Mouse (Mus musculus): ENCODE results near the gene Hdgfl2. TPM values are rescaled to one million over a fixed set of nuclear protein-coding genes. Genes with fewer than 3 reads are reported as not detected.
"Not testable (repeated sequence)": the region's sequence is repeated elsewhere in the genome, so short reads cannot be mapped to it uniquely, and the experiment has no call there.

The Hdgfl2 gene
- total RNA-seq, 1 experiment from 2014 or later, result 136 TPM

DNA sequence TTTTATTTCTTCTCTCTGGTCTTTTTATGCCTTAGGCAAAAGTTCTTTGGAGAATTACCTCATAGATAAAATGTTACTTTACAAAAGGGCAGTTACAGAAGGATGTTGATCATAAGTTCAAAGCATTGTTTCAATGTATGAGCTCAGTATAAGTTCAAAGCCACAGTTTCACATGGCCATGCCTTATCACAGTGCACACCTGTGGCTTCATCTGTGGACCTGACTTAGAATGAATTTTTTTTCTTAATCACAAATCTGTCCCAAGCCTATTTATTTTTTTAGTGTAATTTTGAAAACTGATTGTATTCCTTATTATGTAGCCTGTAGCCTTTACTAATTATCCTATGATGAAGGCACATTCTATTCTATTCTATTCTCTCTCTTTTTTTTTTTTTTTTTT lies 24.5 kb upstream of the Hdgfl2 start:
- no peak for ATAC-seq (replicated peaks in 1 of 2; ENCODE audit: insufficient read depth in 1 of 2, low FRiP score in 2 of 2, low TSS enrichment in 1 of 2, low read depth in 1 of 2, poor library complexity in 2 of 2, severe bottlenecking in 2 of 2)

DNA sequence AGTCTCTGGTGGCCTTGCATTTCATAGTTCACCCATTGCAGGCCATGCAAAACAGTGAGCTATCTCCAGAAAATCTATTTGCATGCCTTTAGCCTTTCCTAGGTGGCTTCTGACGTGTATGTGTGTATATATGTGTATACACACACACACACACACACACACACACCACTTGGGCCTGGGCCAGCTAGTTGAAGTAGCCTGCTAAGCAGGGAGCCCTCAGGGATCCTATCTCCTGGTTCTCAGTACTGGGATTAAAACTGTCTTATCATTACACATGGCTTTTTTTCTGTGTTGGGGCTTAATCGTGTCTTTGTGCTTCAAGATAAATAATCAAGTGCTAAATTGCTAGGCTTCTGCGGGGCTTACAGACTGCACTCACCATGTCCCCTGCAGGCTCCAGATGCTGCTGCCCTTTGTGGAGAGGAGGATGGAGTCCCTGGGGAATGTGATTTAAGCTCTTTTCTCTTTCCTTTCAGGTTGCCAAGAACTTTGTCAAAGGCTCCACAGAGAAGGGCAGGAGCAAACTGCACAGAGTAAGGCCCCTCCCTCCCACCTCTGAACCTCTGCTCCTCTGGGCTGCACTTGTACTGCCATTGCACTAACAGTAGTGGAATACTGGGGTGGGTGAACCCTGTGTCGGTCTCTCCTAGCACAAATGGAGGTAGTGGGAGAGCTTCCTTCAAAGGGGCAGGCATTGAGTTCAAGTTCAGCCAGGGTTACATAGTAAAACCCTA lies 23.3 kb upstream of the Hdgfl2 start:
- ATAC-seq (replicated peaks in 1 of 2; ENCODE audit: insufficient read depth in 1 of 2, low FRiP score in 2 of 2, low TSS enrichment in 1 of 2, low read depth in 1 of 2, poor library complexity in 2 of 2, severe bottlenecking in 2 of 2), result no peak

DNA sequence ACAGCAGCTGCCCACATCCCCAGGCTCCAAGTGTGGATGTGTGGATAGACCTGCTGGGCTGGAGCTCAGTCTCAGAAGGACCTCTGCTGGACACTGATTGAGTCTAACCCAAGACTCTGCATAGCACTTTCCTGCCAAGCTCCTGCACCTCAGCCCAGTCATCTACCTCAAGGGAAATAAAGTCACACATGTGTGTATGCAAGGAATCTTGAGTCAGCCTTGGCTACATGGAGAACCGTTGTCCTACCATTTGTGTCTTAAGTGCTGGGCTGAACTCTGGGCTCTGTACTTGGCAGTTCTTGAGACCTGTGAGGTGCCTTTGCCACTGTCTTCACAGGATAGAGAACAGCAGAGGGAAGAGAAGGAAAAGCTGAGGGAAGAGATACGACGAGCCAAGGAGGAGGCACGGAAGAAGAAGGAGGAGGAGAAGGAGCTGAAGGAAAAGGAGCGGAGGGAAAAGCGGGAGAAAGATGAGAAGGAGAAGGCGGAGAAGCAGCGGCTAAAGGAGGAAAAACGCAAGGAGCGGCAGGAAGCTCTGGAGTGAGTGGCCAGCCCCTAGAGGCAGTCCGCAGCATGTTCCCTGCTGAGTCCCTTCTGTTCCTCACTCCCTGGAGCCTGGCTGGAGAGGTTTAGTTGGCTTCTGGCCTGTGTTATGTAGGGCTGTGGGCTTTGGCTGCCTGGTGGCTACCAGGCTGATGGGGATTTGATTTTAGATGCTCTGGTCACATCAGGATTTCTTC lies 21.9 kb upstream of the Hdgfl2 start:
- ATAC-seq (replicated peaks in 1 of 2; ENCODE audit: insufficient read depth in 1 of 2, low FRiP score in 2 of 2, low TSS enrichment in 1 of 2, low read depth in 1 of 2, poor library complexity in 2 of 2, severe bottlenecking in 2 of 2), result no peak

DNA sequence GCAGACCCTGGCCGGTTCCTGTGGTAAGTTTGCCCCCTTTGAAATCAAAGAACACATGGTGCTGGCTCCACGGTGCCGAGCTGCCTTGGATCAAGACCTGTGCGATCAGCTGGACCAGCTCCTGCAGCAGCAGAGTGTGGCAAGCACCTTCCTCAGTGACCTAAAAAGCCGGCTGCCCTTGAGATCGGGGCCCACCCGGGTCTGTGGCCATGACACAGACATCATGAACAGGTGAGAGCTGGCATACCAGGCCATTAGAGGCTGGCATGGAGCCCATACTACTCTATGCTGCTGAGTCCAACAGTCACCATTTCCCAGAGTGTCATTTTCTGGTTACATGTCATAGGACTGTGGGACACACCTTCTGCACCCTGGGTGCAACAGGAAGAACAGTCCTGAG lies 17.4 kb upstream of the Hdgfl2 start:
- no peak for ATAC-seq (replicated peaks in 1 of 2; ENCODE audit: insufficient read depth in 1 of 2, low FRiP score in 2 of 2, low TSS enrichment in 1 of 2, low read depth in 1 of 2, poor library complexity in 2 of 2, severe bottlenecking in 2 of 2)

DNA sequence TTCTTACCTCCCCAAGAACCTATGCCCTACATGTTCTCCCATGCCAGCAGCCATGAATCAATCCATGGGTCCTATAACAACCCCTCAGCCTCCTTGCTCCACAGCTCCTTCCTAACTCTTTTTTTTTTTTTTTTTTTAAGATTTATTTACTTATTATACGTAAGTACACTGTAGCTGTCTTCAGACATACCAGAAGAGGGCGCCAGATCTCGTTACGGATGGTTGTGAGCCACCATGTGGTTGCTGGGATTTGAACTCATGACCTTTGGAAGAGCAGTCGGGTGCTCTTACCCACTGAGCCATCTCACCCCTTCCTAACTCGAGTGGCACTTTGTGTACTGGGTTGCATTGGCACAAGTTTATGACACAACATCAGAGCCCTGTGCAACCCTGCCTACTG lies 13.7 kb upstream of the Hdgfl2 start:
- not testable (repeated sequence) for ATAC-seq (replicated peaks in 1 of 2; ENCODE audit: insufficient read depth in 1 of 2, low FRiP score in 2 of 2, low TSS enrichment in 1 of 2, low read depth in 1 of 2, poor library complexity in 2 of 2, severe bottlenecking in 2 of 2)

DNA sequence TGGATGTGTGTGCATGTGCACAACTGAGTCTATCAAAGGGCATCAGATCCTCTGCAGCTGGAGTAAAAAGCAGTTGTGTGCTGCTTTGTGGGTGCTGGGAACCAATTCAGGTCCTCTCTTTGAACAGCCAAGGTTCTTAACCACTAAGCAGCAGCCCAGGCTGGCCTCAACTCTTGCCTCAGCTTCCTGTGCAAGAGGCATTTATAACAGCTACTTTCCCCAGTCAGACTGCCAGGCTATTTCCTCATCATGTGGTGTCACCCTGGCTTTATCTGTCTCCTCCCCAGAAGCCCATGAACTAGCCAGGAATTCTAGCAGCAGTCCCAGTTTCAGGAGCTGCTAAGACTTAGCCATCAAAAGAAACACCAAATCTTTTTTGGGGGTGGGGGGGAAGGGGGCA lies 13.0 kb upstream of the Hdgfl2 start:
- no peak for ATAC-seq (replicated peaks in 1 of 2; ENCODE audit: insufficient read depth in 1 of 2, low FRiP score in 2 of 2, low TSS enrichment in 1 of 2, low read depth in 1 of 2, poor library complexity in 2 of 2, severe bottlenecking in 2 of 2)

DNA sequence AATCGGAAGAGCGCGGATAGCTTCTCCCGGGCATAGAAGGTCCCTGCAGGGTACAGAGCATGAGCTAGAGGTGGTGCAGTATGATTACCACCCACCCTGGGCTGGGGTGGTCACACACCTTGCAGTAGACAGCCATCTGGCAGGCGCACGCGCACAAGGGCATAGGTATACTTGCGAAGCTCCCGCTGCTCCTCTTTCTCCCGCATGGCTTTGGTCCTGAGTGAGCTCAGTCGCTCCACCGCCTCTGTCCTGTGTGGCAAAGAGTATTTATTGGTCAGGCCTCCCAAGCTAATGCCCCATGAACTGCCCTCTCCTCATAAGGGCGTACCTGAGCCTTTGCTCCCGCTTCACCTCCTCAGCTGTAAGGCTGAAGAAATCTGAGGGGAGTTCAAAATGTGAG lies 10.4 kb upstream of the Hdgfl2 start:
- ATAC-seq (replicated peaks in 1 of 2; ENCODE audit: insufficient read depth in 1 of 2, low FRiP score in 2 of 2, low TSS enrichment in 1 of 2, low read depth in 1 of 2, poor library complexity in 2 of 2, severe bottlenecking in 2 of 2), result no peak

DNA sequence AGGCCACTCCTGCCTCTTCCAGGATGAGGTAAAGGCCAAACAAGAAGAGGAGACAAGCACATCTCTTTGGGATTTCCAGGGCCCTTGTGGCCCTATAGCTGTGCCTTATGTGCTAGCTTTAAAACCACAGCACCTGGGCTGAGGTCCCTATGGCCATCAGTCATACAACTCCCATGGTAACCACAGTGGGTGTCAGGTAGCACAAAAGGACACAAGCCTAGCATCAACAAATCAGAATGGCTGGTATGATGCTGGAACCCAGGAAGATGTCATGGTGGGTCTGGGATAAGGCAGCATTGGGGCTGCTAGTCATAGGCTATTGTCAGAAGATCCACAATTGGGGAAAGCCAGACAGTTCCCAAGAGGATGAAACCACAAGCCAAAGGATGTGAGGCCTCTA lies 8.3 kb upstream of the Hdgfl2 start:
- ATAC-seq (replicated peaks in 1 of 2; ENCODE audit: insufficient read depth in 1 of 2, low FRiP score in 2 of 2, low TSS enrichment in 1 of 2, low read depth in 1 of 2, poor library complexity in 2 of 2, severe bottlenecking in 2 of 2), result no peak

DNA sequence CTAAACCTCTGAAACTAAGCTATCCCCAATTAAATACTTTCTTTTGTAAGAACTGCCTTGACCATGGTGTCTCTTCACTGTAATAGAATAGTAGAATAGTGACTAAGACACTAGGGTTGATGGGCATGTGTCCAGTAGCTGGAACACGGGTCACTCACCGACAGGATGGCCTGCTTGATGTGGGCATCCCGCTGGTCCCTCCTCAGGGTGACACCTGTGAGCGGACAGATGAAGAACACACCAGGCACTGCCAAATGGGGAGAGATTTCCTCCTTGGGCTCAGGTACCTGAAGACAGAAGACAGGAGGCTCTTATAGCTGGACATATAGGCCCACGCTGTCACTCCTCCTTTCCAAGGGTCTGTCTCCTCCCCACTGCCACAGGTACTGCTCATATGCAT lies 7.2 kb upstream of the Hdgfl2 start:
- ATAC-seq (replicated peaks in 1 of 2; ENCODE audit: insufficient read depth in 1 of 2, low FRiP score in 2 of 2, low TSS enrichment in 1 of 2, low read depth in 1 of 2, poor library complexity in 2 of 2, severe bottlenecking in 2 of 2), result no peak

DNA sequence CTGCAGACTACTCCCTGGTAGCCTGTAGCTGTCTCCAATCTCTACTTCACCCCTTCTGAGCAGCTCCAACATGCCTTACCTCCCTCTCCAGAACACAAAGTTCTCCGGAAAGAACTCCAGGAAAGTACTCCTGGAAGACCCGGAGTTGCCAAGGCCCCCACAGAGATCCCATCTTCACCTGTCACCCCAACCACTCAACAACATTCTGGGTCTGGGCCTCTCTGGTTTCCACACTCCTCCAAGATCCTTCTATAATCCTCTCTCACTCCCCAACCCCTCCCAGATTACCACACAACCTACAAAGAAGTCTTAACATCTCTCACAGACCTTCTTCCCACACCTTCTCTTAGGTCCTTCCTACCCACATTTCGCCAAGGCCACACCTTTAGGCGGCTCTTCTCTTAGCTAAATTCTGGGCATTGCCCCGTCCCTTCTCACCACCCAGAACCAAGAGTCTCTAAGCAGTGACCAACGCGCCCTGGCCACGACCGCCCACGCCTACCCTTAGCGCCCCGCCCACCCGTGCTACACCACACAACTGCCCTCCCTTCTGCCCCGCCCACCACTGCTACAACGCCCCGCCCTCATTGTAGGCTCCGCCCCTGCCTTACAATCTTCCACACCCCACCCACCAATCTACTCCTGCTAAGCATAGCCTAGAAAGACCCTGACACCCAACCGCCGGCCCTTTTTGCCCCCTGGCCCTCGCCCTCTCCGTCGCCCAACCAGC lies 5.2 kb upstream of the Hdgfl2 start:
- ATAC-seq (replicated peaks in 1 of 2; ENCODE audit: insufficient read depth in 1 of 2, low FRiP score in 2 of 2, low TSS enrichment in 1 of 2, low read depth in 1 of 2, poor library complexity in 2 of 2, severe bottlenecking in 2 of 2), result peak; percentile 13 to 44; a peak in 3 of 4 replicates

DNA sequence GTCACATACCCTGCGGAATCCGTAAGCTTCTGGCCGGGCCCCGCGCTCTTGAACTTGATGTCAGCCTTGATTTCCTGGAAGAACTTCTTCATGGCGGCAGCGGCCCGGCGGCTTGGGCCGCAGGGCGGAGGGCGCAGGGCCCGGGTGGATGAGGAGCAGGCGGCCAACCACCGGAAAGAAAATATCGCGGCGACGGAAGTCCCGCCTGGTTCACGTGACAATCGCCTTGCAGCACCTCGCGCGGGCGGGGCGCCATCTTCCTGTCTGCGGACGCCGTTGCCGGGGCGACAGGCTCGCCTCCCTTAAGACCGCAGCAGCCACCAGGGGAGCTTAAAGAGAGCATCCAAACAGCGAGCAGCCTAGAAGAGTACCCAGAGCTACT lies 4.6 kb upstream of the Hdgfl2 start, which contains the start of gene Ubxn6:
Ubxn6 (minus strand) TSS at position 202 of the 382 bp plus-strand sequence.
- ATAC-seq (replicated peaks in 1 of 2; ENCODE audit: insufficient read depth in 1 of 2, low FRiP score in 2 of 2, low TSS enrichment in 1 of 2, low read depth in 1 of 2, poor library complexity in 2 of 2, severe bottlenecking in 2 of 2), result peak; percentile 28 to 44

DNA sequence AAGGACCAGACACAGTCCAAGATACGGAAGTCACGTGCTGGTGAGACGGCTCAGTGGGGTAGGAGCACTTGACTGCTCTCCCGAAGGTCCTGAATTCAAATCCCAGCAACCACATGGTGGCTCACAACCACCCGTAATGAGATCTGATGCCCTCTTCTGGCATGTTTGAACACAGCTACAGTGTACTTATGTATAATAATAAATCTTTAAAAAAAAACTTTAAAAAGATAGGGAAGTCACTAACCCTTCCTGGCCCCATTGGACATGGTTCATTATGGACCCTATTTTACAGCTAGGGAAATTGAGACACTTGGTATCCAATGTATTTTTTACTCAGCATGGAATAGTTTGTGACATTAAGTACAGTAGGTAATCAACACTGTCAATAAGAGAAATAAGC lies 1.9 kb upstream of the Hdgfl2 start:
- ATAC-seq (replicated peaks in 1 of 2; ENCODE audit: insufficient read depth in 1 of 2, low FRiP score in 2 of 2, low TSS enrichment in 1 of 2, low read depth in 1 of 2, poor library complexity in 2 of 2, severe bottlenecking in 2 of 2), result no peak

DNA sequence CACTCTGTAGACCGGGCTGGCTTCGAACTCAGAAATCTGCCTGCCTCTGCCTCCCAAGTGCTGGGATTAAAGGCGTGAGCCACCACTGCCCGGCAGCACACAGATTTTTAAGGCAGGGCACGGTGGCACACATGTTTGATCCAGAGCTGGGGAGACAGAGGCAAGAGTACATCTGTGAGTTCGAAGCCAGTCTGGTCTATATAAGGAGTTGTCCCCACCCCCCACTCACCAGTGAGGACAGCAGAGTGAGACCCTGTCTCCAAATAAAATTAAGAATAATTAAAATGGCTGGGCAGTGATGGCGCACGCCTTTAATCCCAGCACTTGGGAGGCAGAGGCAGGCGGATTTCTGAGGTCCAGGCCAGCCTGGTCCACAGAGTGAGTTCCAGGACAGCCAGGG lies 1.1 kb upstream of the Hdgfl2 start:
- not testable (repeated sequence) for ATAC-seq (replicated peaks in 1 of 2; ENCODE audit: insufficient read depth in 1 of 2, low FRiP score in 2 of 2, low TSS enrichment in 1 of 2, low read depth in 1 of 2, poor library complexity in 2 of 2, severe bottlenecking in 2 of 2)

DNA sequence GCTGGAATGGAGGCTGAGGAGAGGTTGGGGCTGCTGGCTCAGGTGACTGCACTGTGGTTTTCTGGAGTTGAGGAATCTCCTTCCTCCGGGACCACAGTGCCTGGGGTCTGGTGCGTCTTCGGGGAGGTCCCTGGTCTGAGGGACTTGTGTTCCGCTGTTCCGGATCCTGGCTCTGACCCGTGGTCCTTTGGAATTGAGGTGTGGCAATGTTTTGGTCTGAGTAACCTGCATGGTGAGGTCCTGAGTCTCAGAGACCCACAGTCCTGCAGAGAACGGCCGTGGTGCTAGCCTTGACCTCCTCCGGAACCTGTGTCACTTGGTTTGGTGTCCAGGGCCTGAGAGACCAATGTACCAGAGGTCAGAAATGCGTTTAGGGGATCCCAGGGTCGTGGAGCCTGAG lies 487 bp downstream of the Hdgfl2 start:
- no peak for ATAC-seq (replicated peaks in 1 of 2; ENCODE audit: insufficient read depth in 1 of 2, low FRiP score in 2 of 2, low TSS enrichment in 1 of 2, low read depth in 1 of 2, poor library complexity in 2 of 2, severe bottlenecking in 2 of 2)

DNA sequence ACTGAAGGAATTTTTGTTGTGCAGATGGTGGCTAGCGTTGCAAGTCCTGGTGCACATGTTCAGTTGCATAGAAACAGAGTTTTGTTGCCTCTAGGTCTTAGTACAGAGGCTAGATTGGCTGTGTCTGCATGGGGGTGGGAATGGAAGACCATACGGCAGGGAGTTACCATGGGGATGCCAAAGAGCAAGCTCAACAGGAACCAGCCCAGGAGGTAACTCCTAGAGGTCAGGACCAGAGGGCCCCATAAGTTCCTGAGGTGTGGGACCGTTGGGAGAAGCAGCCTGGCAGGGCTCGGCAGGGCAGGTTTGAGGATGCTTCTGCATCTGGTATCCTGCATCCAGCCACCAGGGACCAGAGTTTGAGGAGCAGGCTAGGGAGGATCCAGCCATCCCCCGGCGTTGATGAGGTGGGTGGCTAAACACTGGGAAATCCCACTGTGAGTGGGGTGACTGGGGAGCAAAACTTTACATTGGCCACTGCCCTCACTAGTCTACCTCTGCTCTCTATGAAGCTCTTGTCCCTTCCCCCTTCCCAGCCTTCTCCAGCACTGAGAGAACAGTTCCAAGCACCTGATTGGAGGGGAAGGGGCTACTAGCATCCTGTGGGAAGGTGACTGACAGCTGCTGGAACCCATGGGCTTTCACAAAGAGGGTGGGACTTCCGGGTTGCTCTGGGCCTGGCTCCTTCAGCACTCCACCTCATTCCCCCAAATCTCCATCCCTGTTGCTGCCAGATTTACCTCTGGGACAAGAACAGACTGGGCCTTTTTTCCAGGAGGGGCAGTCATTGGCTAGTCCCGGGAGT lies 1.5 kb downstream of the Hdgfl2 start:
- ATAC-seq (replicated peaks in 1 of 2; ENCODE audit: insufficient read depth in 1 of 2, low FRiP score in 2 of 2, low TSS enrichment in 1 of 2, low read depth in 1 of 2, poor library complexity in 2 of 2, severe bottlenecking in 2 of 2), result no peak

DNA sequence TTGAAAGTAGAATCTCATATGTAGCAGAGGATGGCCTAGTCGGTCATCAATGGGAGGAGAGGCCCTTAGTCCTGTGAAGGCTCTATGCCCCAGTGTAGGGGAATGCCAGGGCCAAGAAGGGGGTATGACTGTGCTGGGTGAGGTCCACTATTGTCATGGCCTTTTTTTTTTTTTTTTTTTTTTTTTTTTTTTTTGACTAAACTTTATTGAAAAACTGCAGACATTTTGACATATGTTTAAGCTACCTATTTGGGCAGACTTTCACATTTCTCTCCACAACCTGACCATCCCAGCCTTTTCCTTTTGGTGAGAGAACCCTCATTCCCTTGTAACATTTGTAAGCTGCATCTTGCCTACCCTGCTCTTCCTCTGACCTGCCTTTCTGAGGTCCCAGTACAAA lies 12.9 kb downstream of the Hdgfl2 start:
- no peak for ATAC-seq (replicated peaks in 1 of 2; ENCODE audit: insufficient read depth in 1 of 2, low FRiP score in 2 of 2, low TSS enrichment in 1 of 2, low read depth in 1 of 2, poor library complexity in 2 of 2, severe bottlenecking in 2 of 2)

DNA sequence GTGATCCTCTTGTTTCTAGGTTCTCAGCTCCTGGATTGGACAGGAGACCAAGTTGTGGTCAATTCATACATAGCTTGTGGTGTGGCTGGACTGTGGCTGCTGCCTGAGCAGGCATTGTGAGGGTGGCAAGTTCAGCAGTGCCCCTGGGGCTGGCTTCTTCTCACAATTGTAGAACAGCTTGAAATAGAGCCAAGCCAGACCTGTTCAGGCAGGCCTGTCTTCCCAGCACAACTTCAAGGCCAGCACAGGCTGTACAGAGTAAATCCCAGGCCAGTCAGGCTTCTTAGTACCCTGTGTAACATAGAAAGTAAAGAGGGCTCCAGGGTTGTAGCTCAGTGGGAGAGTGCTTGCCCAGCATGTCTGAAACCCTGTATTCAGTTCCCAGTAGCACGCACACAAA lies 13.4 kb downstream of the Hdgfl2 start:
- no peak for ATAC-seq (replicated peaks in 1 of 2; ENCODE audit: insufficient read depth in 1 of 2, low FRiP score in 2 of 2, low TSS enrichment in 1 of 2, low read depth in 1 of 2, poor library complexity in 2 of 2, severe bottlenecking in 2 of 2)

DNA sequence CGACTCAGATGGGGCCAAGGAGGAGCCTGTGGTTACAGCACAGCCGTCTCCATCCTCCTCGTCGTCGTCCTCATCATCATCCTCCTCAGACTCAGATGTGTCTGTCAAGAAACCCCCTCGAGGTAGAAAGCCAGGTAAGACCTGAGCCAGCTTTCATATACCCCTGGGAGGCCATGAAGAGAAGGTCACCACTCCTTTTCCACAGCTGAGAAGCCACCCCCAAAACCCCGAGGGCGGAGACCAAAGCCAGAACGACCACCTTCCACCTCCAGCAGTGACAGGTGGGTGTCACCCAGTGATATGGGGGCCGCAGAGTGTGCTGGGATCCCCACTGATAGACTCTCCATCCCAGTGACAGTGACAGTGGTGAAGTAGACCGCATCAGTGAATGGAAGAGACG lies 17.4 kb downstream of the Hdgfl2 start:
- ATAC-seq (replicated peaks in 1 of 2; ENCODE audit: insufficient read depth in 1 of 2, low FRiP score in 2 of 2, low TSS enrichment in 1 of 2, low read depth in 1 of 2, poor library complexity in 2 of 2, severe bottlenecking in 2 of 2), result no peak
